Mouse (Mus musculus) splenic B cell, adult 2 months (primary cell): Measurements from ENCODE around the gene Asxl1.
A peak's percentile ranks its signal among the peaks of the same experiment; 100 is the strongest.

Source experiments
- DNase-seq: peaks from one replicate; pipeline ENCODE4 v3.0.0-alpha.2; 2011; ENCODE audit warnings: low read depth, low spot score
- H3K27me3 ChIP-seq: 2 replicates; pipeline ENCODE4 v1.6.1; 2012; ENCODE audit warnings: mild to moderate bottlenecking, low read length, moderate library complexity, mixed read lengths; ENCODE audit not compliant: control insufficient read depth, poor library complexity, insufficient read depth, severe bottlenecking
- H3K36me3 ChIP-seq: 2 replicates; pipeline ENCODE4 v1.6.1; 2012; ENCODE audit warnings: mild to moderate bottlenecking, low read length, moderate library complexity, mixed read lengths; ENCODE audit not compliant: control insufficient read depth, poor library complexity, insufficient read depth, severe bottlenecking

Asxl1 gene

DNA sequence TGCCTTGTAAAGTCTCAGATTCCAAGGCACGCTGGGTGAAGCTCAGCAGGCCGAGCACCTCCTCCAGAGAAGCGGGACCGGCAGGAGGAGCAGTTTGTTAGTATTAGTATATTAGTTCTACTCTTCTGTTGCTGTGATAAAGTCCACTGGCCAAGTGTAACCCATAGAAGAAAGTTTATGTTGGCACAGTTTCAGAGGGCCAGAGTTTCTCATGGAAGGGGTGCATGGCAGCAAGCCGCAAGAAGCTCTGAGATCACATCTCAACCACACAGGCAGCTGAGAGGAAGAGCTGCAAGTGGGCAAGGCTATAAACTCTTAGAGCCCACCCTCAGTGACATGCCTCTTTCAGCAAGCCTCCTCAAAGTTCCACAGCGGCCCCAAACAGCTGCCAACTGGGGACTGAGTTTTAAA, 11.8 kb upstream of the Asxl1 start:
- Histone ChIP-seq H3K27me3 (no peaks in the 10 kb centered on the region), H3K36me3 (peaks cover 3% of the 10 kb centered on the region)
- DNase-seq, result no peak

DNA sequence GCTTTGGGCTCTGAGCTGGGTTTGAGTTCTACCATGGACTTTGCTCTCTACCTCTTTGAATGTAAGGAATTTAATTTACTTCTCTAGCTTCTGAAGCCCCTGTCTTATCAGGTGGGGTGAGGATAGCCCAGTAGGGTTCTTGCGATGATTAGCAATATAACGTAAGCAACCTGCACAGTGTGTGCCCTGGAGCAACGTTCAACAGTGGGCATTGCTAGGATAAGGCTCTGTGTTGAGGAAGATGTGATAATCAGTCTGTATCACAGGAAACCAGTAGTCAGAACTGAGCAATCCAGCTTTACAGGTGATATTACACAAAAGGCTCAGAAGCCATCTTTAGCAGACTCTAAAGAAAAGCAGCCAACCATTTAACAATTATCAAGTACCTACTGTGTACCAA, 11.3 kb upstream of the Asxl1 start:
- Histone ChIP-seq H3K36me3 (peaks cover 3% of the 10 kb centered on the region), H3K27me3 (no peaks in the 10 kb centered on the region)
- no peak for DNase-seq

DNA sequence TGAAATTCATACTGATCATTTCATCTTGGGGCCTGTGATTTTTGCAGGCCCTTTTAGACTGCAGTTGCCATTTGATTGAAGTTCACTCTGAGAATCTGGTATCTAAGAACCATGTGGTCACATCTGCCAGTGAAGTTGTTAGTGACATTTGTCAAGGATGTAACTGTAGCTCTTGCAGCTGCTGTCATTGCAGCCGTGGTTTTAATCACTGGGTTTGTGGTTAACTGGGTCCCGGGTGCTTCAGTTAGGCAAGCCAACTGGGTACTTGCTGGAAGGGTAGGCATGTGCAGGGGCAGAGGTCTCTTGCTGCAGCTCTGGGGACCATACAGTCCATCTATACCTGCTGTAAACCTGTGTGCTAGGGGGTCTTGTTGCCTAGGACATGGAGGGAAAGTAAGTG, 9.5 kb upstream of the Asxl1 start:
- H3K36me3 ChIP-seq, result no peaks in the 10 kb centered on the region
- no peaks in the 10 kb centered on the region; the same call in 1 of the 2 replicates for H3K27me3 ChIP-seq
- no peak for DNase-seq

DNA sequence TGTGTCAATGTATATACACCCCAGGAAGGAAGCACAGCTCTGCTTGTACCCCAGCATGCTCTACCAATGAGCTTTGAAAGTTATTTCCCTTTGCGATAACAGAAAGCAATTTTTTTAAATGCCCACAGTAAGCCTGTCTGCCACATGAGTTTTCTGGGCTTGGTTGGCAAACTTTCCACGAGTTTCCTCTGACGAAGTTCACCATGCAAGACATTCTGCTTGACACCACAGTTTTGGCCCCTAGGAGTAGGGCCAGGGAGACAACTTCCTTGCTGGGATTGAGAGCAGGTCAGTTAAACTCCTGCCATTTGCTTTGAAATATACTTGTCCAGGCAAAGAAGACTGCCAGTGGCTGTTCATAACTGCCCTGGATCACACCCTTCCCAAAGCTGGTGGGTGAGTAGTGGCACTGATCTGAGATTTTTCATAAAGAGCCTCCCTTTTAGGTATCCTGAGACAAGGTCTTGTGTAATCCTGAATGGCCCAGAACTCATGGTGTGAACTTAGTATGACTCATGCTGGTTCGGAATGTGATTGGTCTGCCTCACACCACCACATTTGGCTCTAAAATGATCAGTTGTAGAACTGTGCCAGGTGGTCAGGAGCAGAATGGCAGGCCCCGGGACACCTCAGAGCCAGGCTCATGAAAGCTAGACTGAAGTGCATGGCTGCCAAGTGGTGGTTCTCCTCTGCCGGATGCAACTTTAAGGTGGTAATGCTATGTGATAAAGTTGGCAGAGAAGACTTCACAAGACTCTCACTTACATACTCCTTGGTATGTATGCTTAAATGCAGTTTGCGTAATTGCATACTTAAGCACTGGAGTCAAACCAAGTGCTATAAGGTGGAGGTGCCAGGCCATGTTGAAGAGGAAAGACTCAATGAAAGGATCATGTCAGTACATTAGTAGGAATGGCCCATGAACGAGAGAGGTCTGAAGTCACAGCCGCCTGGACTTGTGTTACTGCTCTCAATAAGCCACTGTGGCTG, 7.0 kb upstream of the Asxl1 start:
- no peaks in the 10 kb centered on the region for H3K36me3 ChIP-seq
- no peak for DNase-seq
- H3K27me3 ChIP-seq, result no peaks in the 10 kb centered on the region; the same call in 1 of the 2 replicates

DNA sequence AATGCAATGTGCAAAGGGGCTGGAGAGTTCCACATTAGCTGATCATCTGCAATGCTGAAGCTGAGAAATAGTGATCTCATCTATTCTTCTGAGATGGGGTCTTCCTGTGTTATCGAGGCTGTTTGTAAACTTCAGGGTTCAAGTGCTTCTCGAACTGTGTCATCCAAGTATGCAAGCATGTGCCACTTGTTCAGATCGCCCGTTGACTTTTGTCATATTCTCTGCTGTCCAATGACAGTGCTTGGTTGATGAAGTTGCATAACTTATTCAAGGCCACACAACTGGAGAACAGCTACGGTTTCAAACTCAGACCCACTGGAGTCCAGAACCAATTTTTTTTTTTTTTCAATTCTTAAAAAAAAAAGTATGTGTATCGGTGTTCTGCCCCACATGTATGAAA, 3.5 kb upstream of the Asxl1 start:
- Histone ChIP-seq H3K27me3 (no peaks in the 10 kb centered on the region; the same call in 1 of the 2 replicates), H3K36me3 (no peaks in the 10 kb centered on the region)
- DNase-seq, result no peak

DNA sequence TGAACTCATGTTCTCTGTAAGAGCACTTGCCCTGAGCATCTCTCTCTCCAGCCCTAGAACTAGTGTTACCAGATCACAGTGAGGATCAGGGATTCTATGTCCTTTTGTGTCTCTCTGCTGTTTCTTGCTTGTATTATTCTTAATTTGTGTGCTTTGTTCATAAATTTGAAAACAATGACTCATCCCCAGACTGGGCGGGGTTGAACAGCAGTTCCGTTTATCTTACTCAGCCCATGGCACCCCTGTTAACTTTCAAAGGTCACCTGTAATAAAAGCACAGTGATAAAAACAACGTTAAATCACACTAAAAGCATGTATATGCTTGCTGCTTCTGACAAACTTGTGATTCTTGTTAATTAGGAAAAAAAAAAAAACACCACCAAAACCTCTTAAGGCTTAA, 3.0 kb upstream of the Asxl1 start:
- Histone ChIP-seq H3K36me3 (no peaks in the 10 kb centered on the region), H3K27me3 (no peaks in the 10 kb centered on the region; the same call in 1 of the 2 replicates)
- DNase-seq, result no peak

DNA sequence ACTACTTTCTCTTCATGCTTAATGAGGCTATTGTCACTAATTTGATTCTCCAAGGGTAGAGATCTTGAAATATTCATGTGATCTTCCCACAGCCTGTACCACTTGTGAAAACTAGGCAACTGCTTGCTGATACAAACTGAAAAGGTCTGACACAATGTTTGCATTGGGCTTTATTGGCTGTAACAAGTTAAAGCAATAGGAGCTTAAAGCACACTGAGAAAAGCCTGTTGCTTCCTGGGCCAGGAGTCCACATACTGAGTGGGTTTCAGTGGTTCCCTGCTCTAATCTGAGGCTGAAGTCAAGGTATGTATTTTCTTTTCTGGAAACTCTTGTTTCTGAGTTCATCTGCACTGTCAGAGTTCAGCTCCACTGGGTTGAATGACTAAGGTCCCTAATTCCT, 2.4 kb upstream of the Asxl1 start:
- H3K27me3 ChIP-seq, result no peaks in the 10 kb centered on the region; the same call in 1 of the 2 replicates
- no peak for DNase-seq
- no peaks in the 10 kb centered on the region for H3K36me3 ChIP-seq

DNA sequence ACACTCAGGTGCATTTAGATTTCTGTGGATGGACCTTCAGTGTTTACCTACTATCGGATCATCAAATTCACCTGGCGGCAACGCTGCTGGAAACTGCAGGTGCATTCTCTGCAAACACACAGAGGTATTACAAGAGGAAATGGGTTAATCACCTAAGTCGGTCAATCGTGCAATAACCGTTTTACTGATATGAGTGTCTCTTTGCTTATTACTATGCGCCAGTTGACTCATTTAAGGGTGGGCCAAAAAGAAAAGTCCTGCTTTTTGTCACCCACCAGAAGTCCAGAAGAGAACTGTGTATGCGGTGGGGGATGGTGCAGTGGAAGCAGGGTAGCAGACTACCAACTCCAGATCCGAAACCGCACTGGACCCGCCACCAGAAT, 567 bp upstream of the Asxl1 start:
- DNase-seq, result no peak
- no peaks in the 10 kb centered on the region; the same call in 1 of the 2 replicates for H3K27me3 ChIP-seq
- H3K36me3 ChIP-seq, result no peaks in the 10 kb centered on the region

DNA sequence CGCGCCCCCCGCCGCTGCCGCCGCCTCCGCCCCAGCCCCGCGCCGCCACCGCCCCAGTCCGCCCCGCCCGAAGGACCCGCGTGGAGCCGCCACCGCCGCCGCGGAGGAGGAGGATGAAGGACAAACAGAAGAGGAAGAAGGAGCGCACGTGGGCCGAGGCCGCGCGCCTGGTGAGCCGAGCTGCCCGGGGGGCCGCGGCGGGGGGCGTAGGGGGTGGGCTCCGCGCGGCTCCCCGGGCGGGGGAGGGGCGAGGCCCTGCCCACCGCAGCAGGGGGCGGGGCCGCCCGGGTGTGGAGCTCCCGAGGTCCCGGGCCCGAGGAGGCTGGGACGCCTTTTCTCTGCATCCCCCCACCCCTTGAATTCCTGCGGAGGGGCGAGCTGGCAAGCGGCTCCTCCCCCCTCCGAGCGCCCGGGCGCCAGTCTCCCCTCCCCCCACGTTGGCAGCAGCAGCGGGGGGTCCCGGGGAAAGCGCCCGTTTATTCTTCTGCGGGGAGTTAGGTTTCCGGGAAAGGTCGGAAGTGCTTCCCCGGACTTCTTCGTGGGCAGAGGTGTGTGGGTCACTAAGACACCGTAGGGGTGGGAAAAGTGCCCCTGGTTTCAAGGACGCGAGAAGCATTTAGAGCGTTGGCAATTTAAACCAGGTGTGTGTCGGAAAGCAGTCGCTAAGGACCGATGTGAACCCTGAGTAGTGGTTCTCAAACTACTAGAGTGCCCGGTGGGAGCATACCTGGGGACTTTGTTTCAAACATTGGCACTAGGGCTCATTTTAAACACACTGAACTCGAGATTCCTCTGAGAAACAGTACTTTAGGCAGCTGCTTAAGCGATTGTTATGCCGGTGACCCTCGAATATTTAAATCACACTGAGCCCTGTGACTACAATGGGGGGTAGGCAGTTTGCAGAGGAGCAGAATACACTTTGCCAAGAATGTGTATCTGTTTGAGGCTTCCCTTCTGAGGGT, 873 bp downstream of the Asxl1 start:
- Histone ChIP-seq H3K36me3 (no peaks in the 10 kb centered on the region), H3K27me3 (no peaks in the 10 kb centered on the region)
- DNase-seq, result peak; percentile 46

DNA sequence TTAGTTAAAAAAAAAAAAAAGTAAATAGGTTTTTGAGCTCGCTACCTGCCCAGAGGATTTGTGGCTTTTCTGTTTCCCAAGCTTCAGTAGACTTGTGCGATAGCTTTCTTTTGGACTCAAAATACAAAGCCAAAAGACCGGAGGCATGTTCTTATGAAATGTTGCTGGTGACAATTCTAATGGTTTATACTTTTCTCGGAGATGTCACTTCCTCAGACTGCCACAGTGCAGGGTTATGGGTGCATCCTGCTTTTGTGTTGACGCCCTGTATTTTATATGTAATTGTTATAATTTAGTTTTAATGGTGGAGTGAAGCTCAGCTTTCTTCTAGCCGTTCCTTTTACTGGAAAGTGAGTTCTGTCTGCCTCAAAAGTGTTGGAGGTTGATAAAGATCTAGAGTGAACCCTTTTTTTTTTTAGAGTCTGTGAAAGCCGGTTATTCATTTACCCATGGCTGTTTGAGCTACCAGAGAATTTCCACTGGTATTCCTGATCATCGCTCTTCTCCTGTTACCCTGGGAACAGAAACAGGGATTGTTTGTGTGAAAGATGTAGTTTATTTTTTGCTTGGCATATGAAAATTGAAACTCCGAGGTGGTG, 1.7 kb downstream of the Asxl1 start:
- no peaks in the 10 kb centered on the region for H3K36me3 ChIP-seq
- DNase-seq, result peak; percentile 31

DNA sequence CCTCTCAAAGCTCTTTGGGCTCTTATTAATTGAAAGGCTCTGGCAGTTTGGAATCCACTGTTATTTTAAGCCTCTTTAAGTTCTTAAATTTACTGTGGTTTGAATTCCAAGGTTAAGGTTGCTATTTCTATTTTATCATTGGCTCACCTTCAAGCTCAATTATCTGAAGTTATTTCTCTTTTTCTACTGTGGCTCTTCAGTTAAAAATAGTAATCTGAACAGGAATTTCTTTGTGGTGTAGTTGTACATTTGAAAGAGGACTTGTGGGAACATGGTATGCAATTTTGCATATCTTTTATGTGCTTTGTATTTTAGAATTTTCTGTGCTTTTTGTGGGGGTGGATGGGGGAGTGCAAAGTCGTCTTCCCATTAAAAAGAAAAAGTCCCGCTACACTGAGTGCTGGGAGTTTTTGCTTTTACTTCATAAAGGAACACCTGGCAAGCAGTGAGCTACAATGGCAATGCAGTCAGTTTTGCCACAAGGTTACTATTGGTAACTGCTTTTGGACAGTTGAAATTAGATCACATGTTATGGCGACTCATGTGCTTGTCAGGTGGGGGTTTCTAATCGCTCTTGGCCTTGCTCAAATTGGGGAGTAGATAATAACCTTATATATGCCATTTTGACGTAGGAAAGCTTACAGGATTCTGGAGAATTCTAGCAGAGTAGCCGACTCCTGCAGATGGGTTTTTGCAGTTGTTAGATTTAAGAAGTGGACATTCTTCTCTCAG, 2.6 kb downstream of the Asxl1 start:
- peak; percentile 22 for DNase-seq
- no peaks in the 10 kb centered on the region for H3K36me3 ChIP-seq
- no peaks in the 10 kb centered on the region for H3K27me3 ChIP-seq

More for the DNA sequence above, 1.7 kb downstream of the Asxl1 start:
- no peaks in the 10 kb centered on the region for H3K27me3 ChIP-seq

DNA sequence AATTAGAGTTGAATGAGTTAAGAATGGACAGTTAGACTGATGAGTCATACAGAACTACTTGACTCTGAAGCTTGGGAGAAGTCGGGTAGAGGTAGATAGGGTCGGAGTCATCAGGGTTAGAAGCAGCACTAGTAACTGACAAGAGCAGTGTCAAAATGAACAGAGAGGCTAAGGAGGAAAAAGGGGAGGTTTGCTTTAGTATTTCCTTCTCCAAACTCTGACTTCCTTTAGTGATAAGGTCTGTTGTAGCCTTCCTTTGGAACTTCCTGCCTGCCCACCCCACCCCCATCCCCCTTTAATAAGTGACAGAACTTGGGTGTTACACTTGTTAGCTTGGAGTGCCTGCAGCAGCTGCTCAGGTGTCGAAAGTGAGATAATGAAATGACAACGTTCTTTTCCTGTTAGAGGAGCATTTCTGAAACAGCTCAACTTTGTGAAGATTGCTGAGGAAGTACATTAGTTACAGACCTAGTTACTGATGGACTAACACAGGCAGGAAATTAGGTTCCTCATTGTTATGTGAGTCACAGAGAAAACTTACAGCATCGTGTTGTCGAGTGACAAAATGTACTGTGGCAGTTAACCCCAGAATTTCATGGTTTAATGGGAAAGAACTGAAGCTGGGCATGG, 5.0 kb downstream of the Asxl1 start:
- Histone ChIP-seq H3K27me3 (no peaks in the 10 kb centered on the region), H3K36me3 (peaks cover 2% of the 10 kb centered on the region; the same call in 1 of the 2 replicates)
- DNase-seq, result peak; percentile 54

DNA sequence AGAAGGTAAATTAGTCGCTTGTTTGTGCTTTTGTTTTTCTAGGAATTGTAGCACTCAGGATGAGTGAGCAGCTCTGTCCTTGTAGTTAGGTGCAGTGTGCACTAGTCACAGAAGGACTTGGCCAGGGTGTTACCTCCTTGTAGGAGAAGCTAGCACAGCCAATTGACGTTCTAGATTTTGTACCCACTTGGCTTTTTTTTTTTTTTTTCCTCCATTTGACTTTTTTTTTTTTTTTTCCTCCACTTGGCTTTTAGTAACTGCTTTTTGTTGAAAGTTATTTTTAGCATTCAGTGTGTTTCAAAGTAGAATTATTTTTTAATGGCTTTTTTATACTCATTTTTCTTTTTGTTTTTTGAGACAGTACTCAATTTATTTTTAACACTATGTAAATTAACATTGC, 9.0 kb downstream of the Asxl1 start:
- Histone ChIP-seq H3K27me3 (no peaks in the 10 kb centered on the region; the same call in 1 of the 2 replicates), H3K36me3 (peaks cover 9% of the 10 kb centered on the region)
- no peak for DNase-seq
